Comparison of ENCODE assay signal across 7 mouse cellular contexts in genomic region chr13:46735219-46735807, GRCm38 (mm10). TPM values are rescaled to one million over a fixed set of nuclear protein-coding genes. Genes with fewer than 3 reads are reported as not detected.
DNase-seq lines count a peak whose midpoint lies in the region; ATAC-seq and TF ChIP-seq lines count a peak whose summit lies in the region.

No protein-coding gene starts in this region.

- H3K4me2 ChIP-seq in forebrain, embryonic 13.5 days = peak overlapping the region; percentile 66
- H3K4me2 ChIP-seq in liver, embryonic 11.5 days = peak overlapping the region; percentile 97
- H3K4me2 ChIP-seq in stomach, embryonic 15.5 days = peak overlapping the region; percentile 83

- peak overlapping the region; percentile 37; the same call in 1 of the 2 replicates for H3K9ac ChIP-seq in forebrain, embryonic 13.5 days
- H3K9ac ChIP-seq in liver, embryonic 11.5 days (ENCODE audit: low read depth, low read length) = peak overlapping the region; percentile 75
- peak overlapping the region; percentile 27; the same call in 1 of the 2 replicates for H3K9ac ChIP-seq in stomach, embryonic 15.5 days

- peak overlapping the region; percentile 73 for H3K4me3 ChIP-seq in testis, adult 2 months (ENCODE audit: control insufficient read depth, low read depth, low read length)
- peak overlapping the region; percentile 38 for H3K4me3 ChIP-seq in forebrain, embryonic 13.5 days
- H3K4me3 ChIP-seq in liver, embryonic 11.5 days (ENCODE audit: low read depth, low read length) = peak overlapping the region; percentile 65
- peak overlapping the region; percentile 48 for H3K4me3 ChIP-seq in stomach, embryonic 15.5 days (replicated peaks)

- TF ChIP-seq CTCF in testis, adult 2 months (IDR thresholded peaks at IDR 0.05; ENCODE audit: control insufficient read depth, insufficient read depth, insufficient replicate concordance, low read depth, low read length) = no peak

- no peak for DNase-seq in testis, postnatal 10 days (ENCODE audit: low spot score)
- peak; percentile 19 for DNase-seq in liver, embryonic 11.5 days (ENCODE audit: low spot score)
- no peak for DNase-seq in adrenal gland, adult 2 months
- DNase-seq in layer of hippocampus, postnatal 14 days (ENCODE audit: low spot score in 2 of 2) = no peak

- H3K4me1 ChIP-seq in testis, adult 2 months (ENCODE audit: control insufficient read depth, insufficient read depth, low read length) = peaks cover 4% of the 10 kb centered on the region
- H3K4me1 ChIP-seq in forebrain, embryonic 13.5 days = peaks cover 14% of the 10 kb centered on the region
- H3K4me1 ChIP-seq in liver, embryonic 11.5 days (replicated peaks; ENCODE audit: control insufficient read depth, insufficient read depth, low read length) = peaks cover 6% of the 10 kb centered on the region
- H3K4me1 ChIP-seq in stomach, embryonic 15.5 days = peaks cover 3% of the 10 kb centered on the region; the same call in 1 of the 2 replicates

- H3K27ac ChIP-seq in testis, adult 2 months (ENCODE audit: control insufficient read depth, insufficient read depth, low read depth, low read length) = no peak overlapping the region
- H3K27ac ChIP-seq in forebrain, embryonic 13.5 days = no peak overlapping the region
- H3K27ac ChIP-seq in liver, embryonic 11.5 days (ENCODE audit: low read depth, low read length) = no peak overlapping the region
- no peak overlapping the region for H3K27ac ChIP-seq in stomach, embryonic 15.5 days

- 45% methylated on average over 11 of the region's 11 CpGs for WGBS in forebrain, embryonic 13.5 days
- WGBS in liver, embryonic 11.5 days = 28% methylated on average over 11 of the region's 11 CpGs
- WGBS in stomach, embryonic 15.5 days = 32% methylated on average over 11 of the region's 11 CpGs

- H3K9me3 ChIP-seq in forebrain, embryonic 13.5 days (replicated peaks) = no peaks in the 10 kb centered on the region
- H3K9me3 ChIP-seq in liver, embryonic 11.5 days (ENCODE audit: control insufficient read depth, low read length) = no peaks in the 10 kb centered on the region
- no peaks in the 10 kb centered on the region for H3K9me3 ChIP-seq in stomach, embryonic 15.5 days

- H3K27me3 ChIP-seq in testis, adult 2 months (ENCODE audit: control insufficient read depth, insufficient read depth, low read length) = no peaks in the 10 kb centered on the region
- H3K27me3 ChIP-seq in forebrain, embryonic 13.5 days = peaks cover 7% of the 10 kb centered on the region; the same call in 1 of the 2 replicates
- no peaks in the 10 kb centered on the region for H3K27me3 ChIP-seq in liver, embryonic 11.5 days (replicated peaks; ENCODE audit: control insufficient read depth, insufficient read depth, low read length)
- no peaks in the 10 kb centered on the region for H3K27me3 ChIP-seq in stomach, embryonic 15.5 days (replicated peaks)

- H3K36me3 ChIP-seq in testis, adult 2 months (ENCODE audit: control insufficient read depth, insufficient read depth, low read length) = no peaks in the 10 kb centered on the region
- no peaks in the 10 kb centered on the region for H3K36me3 ChIP-seq in forebrain, embryonic 13.5 days (ENCODE audit: poor library complexity, severe bottlenecking)
- H3K36me3 ChIP-seq in liver, embryonic 11.5 days (ENCODE audit: control insufficient read depth, insufficient read depth, low read length) = no peaks in the 10 kb centered on the region
- H3K36me3 ChIP-seq in stomach, embryonic 15.5 days = no peaks in the 10 kb centered on the region

- ATAC-seq in forebrain, embryonic 13.5 days = no peak
- peak; percentile 40; the same call in 1 of the 2 replicates for ATAC-seq in liver, embryonic 11.5 days (replicated peaks; ENCODE audit: low FRiP score)
- ATAC-seq in stomach, embryonic 15.5 days (ENCODE audit: insufficient read depth, low FRiP score, low read depth) = no peak

- TF ChIP-seq POLR2A in testis, adult 2 months (IDR thresholded peaks at IDR 0.05; ENCODE audit: control insufficient read depth, low read depth, low read length) = no peak

RNA-seq across cellular contexts. Expression of gene Nup153, which starts 7.6 kb away (rescaled TPM):
- polyA plus RNA-seq in testis, adult 2 months (2012; rRNA removed) = 238 and 272 TPM in 2 replicates
- 22.8 and 29.1 TPM in 2 replicates for polyA plus RNA-seq in forebrain, embryonic 13.5 days (2015; fragmentation: Nextera tagmentation; extraction: Ambion mirVana)
- 41.6 and 42.1 TPM in 2 replicates for polyA plus RNA-seq in liver, embryonic 11.5 days (2014; fragmentation: Nextera tagmentation; extraction: Ambion mirVana)
- 18.4 and 21.7 TPM in 2 replicates for polyA plus RNA-seq in stomach, embryonic 15.5 days (2015; fragmentation: Nextera tagmentation; extraction: Ambion mirVana)
- total RNA-seq in adrenal gland, adult 2 months (2021) = 10 to 100 TPM; 49.9 to 89.2 TPM
- 25.4 and 29.5 TPM in 2 replicates for polyA plus RNA-seq in adrenal gland, adult 2 months (2012; rRNA removed)
- 10 to 100 TPM; 41.5 to 51.7 TPM for total RNA-seq in layer of hippocampus, postnatal 14 days (2021)
